Mouse (Mus musculus): ENCODE results near the gene Acad10.

The Acad10 gene

GRCm38 (mm10) chr5:121596226-121596625 lies 64.1 kb downstream of the Acad10 start:
- DNase-seq (ENCODE audit: low spot score), result no peak

GRCm38 (mm10) chr5:121595758-121596157 lies 64.6 kb downstream of the Acad10 start:
- no peak for DNase-seq (ENCODE audit: low spot score)

- DNase-seq (ENCODE audit: low spot score), result no peak
Observed at GRCm38 (mm10) chr5:121594714-121595313, 65.5 kb downstream of the Acad10 start.

- DNase-seq (ENCODE audit: low spot score), result peak; percentile 55
Observed at GRCm38 (mm10) chr5:121593451-121594401, 66.6 kb downstream of the Acad10 start, which contains the start of gene Aldh2. Aldh2 (minus strand) TSS chr5:121593824.

- no peak for DNase-seq (ENCODE audit: low spot score)
Observed at GRCm38 (mm10) chr5:121592816-121593407, 67.4 kb downstream of the Acad10 start.

GRCm38 (mm10) chr5:121592064-121592815 lies 68.1 kb downstream of the Acad10 start:
- no peak for DNase-seq (ENCODE audit: low spot score)

GRCm38 (mm10) chr5:121591417-121592063 lies 68.8 kb downstream of the Acad10 start:
- DNase-seq (ENCODE audit: low spot score), result no peak

- DNase-seq (ENCODE audit: low spot score), result no peak
Observed at GRCm38 (mm10) chr5:121589928-121590327, 70.4 kb downstream of the Acad10 start.

GRCm38 (mm10) chr5:121586400-121587039 lies 73.8 kb downstream of the Acad10 start:
- DNase-seq (ENCODE audit: low spot score), result no peak

- no peak for DNase-seq (ENCODE audit: low spot score)
Observed at GRCm38 (mm10) chr5:121585699-121586098, 74.6 kb downstream of the Acad10 start.

- DNase-seq (ENCODE audit: low spot score), result no peak
Observed at GRCm38 (mm10) chr5:121585005-121585404, 75.3 kb downstream of the Acad10 start.

GRCm38 (mm10) chr5:121583765-121584501 lies 76.4 kb downstream of the Acad10 start:
- DNase-seq (ENCODE audit: low spot score), result peak; percentile 67

- DNase-seq (ENCODE audit: low spot score), result no peak
Observed at GRCm38 (mm10) chr5:121581945-121582344, 78.4 kb downstream of the Acad10 start.

- no peak for DNase-seq (ENCODE audit: low spot score)
Observed at GRCm38 (mm10) chr5:121576927-121577488, 83.3 kb downstream of the Acad10 start.

- DNase-seq (ENCODE audit: low spot score), result no peak
Observed at GRCm38 (mm10) chr5:121575867-121576266, 84.4 kb downstream of the Acad10 start.

- no peak for DNase-seq (ENCODE audit: low spot score)
Observed at GRCm38 (mm10) chr5:121574145-121574544, 86.2 kb downstream of the Acad10 start.
